Mouse (Mus musculus) lung, embryonic 14.5 days (tissue): ENCODE data around the gene Pear1. TPM values are rescaled to one million over a fixed set of nuclear protein-coding genes. Genes with fewer than 3 reads are reported as not detected.

Source experiments
- ATAC-seq: fragments of 200-750 bp; cut with Nextera tagmentation; 2 replicates; pipeline ENCODE4 v1.8.0; 2017; ENCODE audit warnings: mild to moderate bottlenecking, moderate TSS enrichment, moderate library complexity; ENCODE audit not compliant: insufficient read depth
- DNase-seq: peaks from one replicate; pipeline ENCODE4 v3.0.0-alpha.2; 2015
- H3K27ac ChIP-seq: fragments of 300-500 bp; sonication (generic); 2 replicates; pipeline ENCODE4 v1.5.1; 2014; ENCODE audit warnings: low read depth, mild to moderate bottlenecking, moderate library complexity
- H3K27me3 ChIP-seq: fragments of 300-500 bp; sonication (generic); 2 replicates; pipeline ENCODE4 v1.6.1; 2014; ENCODE audit warnings: low read length, control low read depth; ENCODE audit not compliant: insufficient read depth
- H3K36me3 ChIP-seq: fragments of 300-500 bp; sonication (generic); 2 replicates; pipeline ENCODE4 v1.6.1; 2014; ENCODE audit warnings: control low read depth; ENCODE audit not compliant: insufficient read depth
- H3K4me1 ChIP-seq: fragments of 300-500 bp; sonication (generic); 2 replicates; pipeline ENCODE4 v1.6.1; 2014; ENCODE audit warnings: antibody characterized with exemption, control low read depth; ENCODE audit not compliant: insufficient read depth
- H3K4me2 ChIP-seq: fragments of 300-500 bp; sonication (generic); 2 replicates; pipeline ENCODE4 v1.6.1; 2014; ENCODE audit warnings: mild to moderate bottlenecking
- H3K4me3 ChIP-seq: fragments of 300-500 bp; sonication (generic); 2 replicates; pipeline ENCODE4 v1.5.1; 2014; ENCODE audit warnings: low read depth, low read length
- H3K9ac ChIP-seq: fragments of 300-500 bp; sonication (generic); 2 replicates; pipeline ENCODE4 v1.6.1; 2014
- H3K9me3 ChIP-seq: fragments of 300-500 bp; sonication (generic); 2 replicates; pipeline ENCODE4 v1.6.1; 2016; ENCODE audit warnings: low read depth, low read length, control low read depth
- CTCF ChIP-seq: IDR thresholded peaks from 2 replicates; pipeline ENCODE4 v1.5.1; 2016; ENCODE audit warnings: antibody characterized with exemption, low read depth
- WGBS: fragments of 180-500 bp; shearing (Covaris S2); extraction: QIAGEN DNeasy Blood & Tissue Kit; methylation state at CpG from one replicate; pipeline ENCODE4 v1.1.7; 2014; 5-methylcytosine and 5-hydroxymethylcytosine counted together
- polyA plus RNA-seq: library from polyadenylated mRNA; unstranded; fragments of >200 nt; fragmentation: Nextera tagmentation; extraction: Ambion mirVana; gene quantifications from 2 replicates; pipeline ENCODE4 v1.2.1, GENCODE M21; 2014

Pear1 gene
- polyA plus RNA-seq, 1 experiment from 2014 or later: 30.2 TPM

GRCm38 (mm10) chr3:87738906-87739305 is 85.2 kb downstream of the Pear1 start:
- H3K4me2 ChIP-seq: no peak overlapping the region
- H3K27ac ChIP-seq: no peak overlapping the region
- no peaks in the 10 kb centered on the region for H3K27me3 ChIP-seq
- H3K4me1 ChIP-seq: no peaks in the 10 kb centered on the region
- 73% methylated on average over 5 of the region's 5 CpGs for WGBS
- H3K9me3 ChIP-seq: no peaks in the 10 kb centered on the region
- peaks cover 53% of the 10 kb centered on the region for H3K36me3 ChIP-seq
- TF ChIP-seq CTCF: no peak
- no peak overlapping the region for H3K4me3 ChIP-seq
- ATAC-seq: no peak
- no peak for DNase-seq
- H3K9ac ChIP-seq: no peak overlapping the region

- ATAC-seq (no peak), DNase-seq (no peak)
- H3K4me1 ChIP-seq: no peaks in the 10 kb centered on the region
- no peaks in the 10 kb centered on the region for H3K27me3 ChIP-seq
- no peaks in the 10 kb centered on the region for H3K9me3 ChIP-seq
- peaks cover 80% of the 10 kb centered on the region for H3K36me3 ChIP-seq
- H3K27ac ChIP-seq: no peak overlapping the region
- no peak overlapping the region for H3K9ac ChIP-seq
- H3K4me2 ChIP-seq: no peak overlapping the region
- no peak for TF ChIP-seq CTCF
- H3K4me3 ChIP-seq: no peak overlapping the region
- 50% methylated on average over 9 of the region's 9 CpGs for WGBS
Measured at GRCm38 (mm10) chr3:87735335-87735734, 88.8 kb downstream of the Pear1 start.

DNA sequence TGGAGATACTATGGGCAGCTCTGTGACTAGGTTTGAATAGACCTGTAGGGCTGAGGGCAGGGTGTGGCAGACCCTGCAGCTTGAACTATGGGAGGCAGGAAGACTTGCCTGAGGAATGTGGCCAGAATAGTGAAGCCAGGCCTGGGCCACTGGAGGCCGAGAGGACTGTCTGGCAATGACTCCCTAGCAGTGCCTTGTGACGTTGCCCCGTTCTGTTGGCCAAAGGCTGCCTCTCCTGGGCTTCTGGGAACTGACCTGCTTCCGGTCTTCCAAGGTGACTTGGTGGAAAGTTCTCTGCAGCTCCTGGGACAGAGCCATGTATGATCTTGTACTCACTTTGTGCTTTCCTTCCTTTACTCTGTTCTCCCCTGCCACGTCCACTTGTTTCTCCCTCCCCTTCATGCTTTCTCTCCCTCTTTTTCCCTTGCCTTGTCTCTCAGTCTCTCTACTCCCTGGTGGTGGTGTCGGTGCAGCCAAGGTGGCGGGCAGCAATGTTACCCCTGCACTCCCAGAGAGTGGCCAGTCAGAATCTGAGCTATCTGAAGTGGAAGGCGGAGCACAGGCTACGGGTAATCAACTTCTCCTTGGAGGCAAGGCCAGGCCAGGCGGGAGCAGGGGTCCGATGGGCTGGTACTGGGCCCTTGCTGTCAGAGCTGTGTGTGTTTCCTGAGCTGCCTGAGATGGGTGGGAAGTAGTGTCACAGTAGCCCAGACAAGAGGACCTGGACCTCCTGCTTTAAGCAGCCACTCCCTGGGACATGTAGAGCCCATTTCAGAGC is 89.9 kb downstream of the Pear1 start:
- Histone ChIP-seq H3K4me1 (no peaks in the 10 kb centered on the region), H3K9me3 (no peaks in the 10 kb centered on the region), H3K36me3 (peaks cover 90% of the 10 kb centered on the region), H3K4me3 (no peak overlapping the region), H3K27ac (no peak overlapping the region), H3K4me2 (no peak overlapping the region), H3K27me3 (no peaks in the 10 kb centered on the region), H3K9ac (no peak overlapping the region)
- DNase-seq (no peak), ATAC-seq (no peak)
- no peak for TF ChIP-seq CTCF
- 80% methylated on average over 11 of the region's 11 CpGs for WGBS

DNA sequence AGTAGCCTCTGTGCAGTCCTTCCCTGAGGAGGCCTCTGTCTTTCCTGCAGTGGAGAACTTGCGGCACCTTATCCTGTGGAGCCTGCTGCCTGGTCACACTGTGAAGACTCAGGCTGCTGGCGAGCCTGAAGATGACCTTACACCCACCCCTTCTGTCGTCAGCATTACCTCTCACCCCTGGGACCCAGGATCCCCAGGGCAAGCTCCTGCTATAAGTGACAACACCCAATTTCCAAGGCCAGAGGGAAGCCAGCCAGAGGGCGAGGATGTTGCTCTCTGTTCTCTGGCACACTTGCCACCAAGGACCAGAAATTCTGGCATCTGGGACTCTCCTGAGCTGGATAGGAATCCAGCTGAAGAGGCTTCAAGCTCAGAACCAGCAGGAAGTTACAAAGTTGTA is 91.0 kb downstream of the Pear1 start:
- no peak for ATAC-seq
- no peak overlapping the region for H3K9ac ChIP-seq
- H3K27me3 ChIP-seq: no peaks in the 10 kb centered on the region
- H3K4me1 ChIP-seq: no peaks in the 10 kb centered on the region
- TF ChIP-seq CTCF: no peak
- DNase-seq: no peak
- 64% methylated on average over 4 of the region's 4 CpGs for WGBS
- no peak overlapping the region for H3K4me2 ChIP-seq
- peaks cover 92% of the 10 kb centered on the region for H3K36me3 ChIP-seq
- H3K4me3 ChIP-seq: no peak overlapping the region
- H3K9me3 ChIP-seq: no peaks in the 10 kb centered on the region
- H3K27ac ChIP-seq: no peak overlapping the region

- Histone ChIP-seq H3K4me3 (no peak overlapping the region), H3K9me3 (no peaks in the 10 kb centered on the region), H3K4me1 (no peaks in the 10 kb centered on the region), H3K9ac (no peak overlapping the region), H3K27me3 (no peaks in the 10 kb centered on the region), H3K4me2 (no peak overlapping the region), H3K27ac (no peak overlapping the region), H3K36me3 (peaks cover 92% of the 10 kb centered on the region)
- TF ChIP-seq CTCF: no peak
- 83% methylated on average over 6 of the region's 6 CpGs for WGBS
- DNase-seq (no peak), ATAC-seq (no peak)
Measured at GRCm38 (mm10) chr3:87728696-87729095, 95.4 kb downstream of the Pear1 start.

DNA sequence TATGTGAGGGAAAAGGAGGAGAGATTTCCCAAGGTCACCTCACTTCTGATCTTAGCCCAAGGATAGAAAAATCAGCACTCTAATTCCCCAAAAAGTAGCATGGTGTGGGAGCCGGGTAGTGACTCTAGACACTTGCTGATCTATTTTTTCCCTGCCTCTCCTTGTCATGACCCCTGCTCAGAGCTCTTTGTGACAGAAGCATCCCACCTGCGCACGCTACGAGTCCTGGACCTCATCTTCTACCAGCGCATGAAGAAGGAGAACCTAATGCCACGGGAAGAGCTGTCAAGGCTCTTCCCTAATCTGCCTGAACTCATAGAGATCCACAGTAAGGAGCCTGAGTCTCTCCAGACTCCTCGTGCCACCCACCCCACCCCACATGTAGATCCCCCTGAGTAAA is 97.9 kb downstream of the Pear1 start:
- ATAC-seq (no peak), DNase-seq (no peak)
- Histone ChIP-seq H3K4me1 (no peaks in the 10 kb centered on the region), H3K9ac (no peak overlapping the region), H3K27ac (no peak overlapping the region), H3K9me3 (no peaks in the 10 kb centered on the region), H3K36me3 (peaks cover 81% of the 10 kb centered on the region), H3K4me3 (no peak overlapping the region), H3K27me3 (no peaks in the 10 kb centered on the region), H3K4me2 (no peak overlapping the region)
- WGBS: 94% methylated on average over 7 of the region's 7 CpGs
- no peak for TF ChIP-seq CTCF

DNA sequence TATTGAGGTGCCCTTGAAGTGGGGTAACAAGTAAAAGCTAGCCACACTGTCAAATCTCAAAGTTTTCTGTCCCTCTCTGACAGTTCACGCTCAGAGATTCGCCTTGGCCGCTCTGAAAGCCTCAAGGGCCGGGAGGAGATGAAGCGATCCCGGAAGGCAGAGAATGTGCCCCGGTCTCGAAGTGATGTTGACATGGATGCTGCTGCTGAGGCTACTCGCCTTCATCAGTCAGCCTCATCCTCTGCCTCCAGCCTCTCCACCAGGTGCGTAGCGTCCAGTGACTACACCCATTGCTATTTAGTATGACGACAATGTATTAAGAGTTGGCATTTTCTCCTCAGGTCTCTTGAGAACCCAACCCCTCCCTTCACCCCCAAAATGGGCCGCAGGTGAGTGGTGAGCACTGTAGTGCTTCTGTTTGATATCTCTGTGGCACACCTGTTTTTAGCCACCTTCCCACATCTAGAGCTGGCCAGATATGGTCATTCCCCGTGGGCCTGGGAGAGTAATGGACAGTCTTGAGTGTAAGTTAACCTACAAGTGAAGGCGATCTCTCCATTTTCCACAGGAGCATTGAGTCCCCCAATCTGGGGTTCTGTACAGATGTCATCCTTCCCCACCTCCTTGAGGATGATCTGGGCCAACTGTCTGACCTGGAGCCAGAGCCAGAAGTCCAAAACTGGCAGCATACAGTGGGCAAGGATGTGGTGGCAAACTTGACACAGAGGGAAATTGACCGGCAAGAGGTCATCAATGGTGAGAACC is 98.5 kb downstream of the Pear1 start:
- Histone ChIP-seq H3K4me2 (no peak overlapping the region), H3K9ac (no peak overlapping the region), H3K9me3 (no peaks in the 10 kb centered on the region), H3K36me3 (peaks cover 81% of the 10 kb centered on the region), H3K27me3 (no peaks in the 10 kb centered on the region), H3K27ac (no peak overlapping the region), H3K4me3 (no peak overlapping the region), H3K4me1 (no peaks in the 10 kb centered on the region)
- 94% methylated on average over 16 of the region's 16 CpGs for WGBS
- no peak for TF ChIP-seq CTCF
- no peak for DNase-seq
- no peak for ATAC-seq
